Mouse (Mus musculus) kidney, adult 2 months (tissue): ENCODE data around the gene Acot6.

Experiments
- CTCF ChIP-seq: fragments of 200-500 bp; conservative IDR thresholded peaks from 2 replicates; pipeline ENCODE4 v1.5.1; 2011; ENCODE audit warnings: low read depth, mild to moderate bottlenecking, control low read depth, low read length, moderate library complexity, mixed read lengths; ENCODE audit not compliant: insufficient read depth, insufficient read length
- POLR2A ChIP-seq: fragments of 200-500 bp; IDR thresholded peaks from one replicate; pipeline ENCODE4 v1.6.1; 2011; ENCODE audit warnings: low read depth, low read length, control low read depth

DNA sequence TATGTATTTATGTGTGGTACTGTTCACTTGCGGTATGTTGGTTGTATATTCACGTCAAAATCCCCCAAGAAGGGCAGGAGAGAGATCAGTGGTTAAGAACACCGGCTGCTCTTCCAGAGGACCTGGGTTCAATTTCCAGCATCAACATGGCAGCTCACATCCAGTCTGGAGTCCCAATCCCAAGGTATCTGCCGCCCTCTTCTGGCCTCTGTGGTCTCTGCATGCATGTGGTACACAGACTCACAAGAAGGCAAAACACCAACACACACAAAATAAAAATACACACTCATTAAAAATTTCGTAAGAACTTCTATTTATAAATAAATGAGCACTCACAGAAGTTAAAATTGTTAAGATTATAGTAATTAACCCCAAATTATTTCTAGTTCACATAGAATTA is 37.2 kb upstream of the Acot6 start:
- no peak for TF ChIP-seq POLR2A
- TF ChIP-seq CTCF, result peak; percentile 51
